Mouse (Mus musculus) spleen, adult 12 weeks (tissue): Measurements from ENCODE around the gene Napepld.
"Not testable (repeated sequence)": the region's sequence is repeated elsewhere in the genome, so short reads cannot be mapped to it uniquely, and the experiment has no call there.

Experiments used
- DNase-seq: peaks from one replicate; pipeline ENCODE4 v3.0.0; 2022; ENCODE audit warnings: low spot score

Gene Napepld

GRCm38 (mm10) chr5:21667191-21668137, 33.7 kb downstream of the Napepld start:
- no peak for DNase-seq

GRCm38 (mm10) chr5:21663081-21663480, 38.1 kb downstream of the Napepld start:
- no peak for DNase-seq

DNA sequence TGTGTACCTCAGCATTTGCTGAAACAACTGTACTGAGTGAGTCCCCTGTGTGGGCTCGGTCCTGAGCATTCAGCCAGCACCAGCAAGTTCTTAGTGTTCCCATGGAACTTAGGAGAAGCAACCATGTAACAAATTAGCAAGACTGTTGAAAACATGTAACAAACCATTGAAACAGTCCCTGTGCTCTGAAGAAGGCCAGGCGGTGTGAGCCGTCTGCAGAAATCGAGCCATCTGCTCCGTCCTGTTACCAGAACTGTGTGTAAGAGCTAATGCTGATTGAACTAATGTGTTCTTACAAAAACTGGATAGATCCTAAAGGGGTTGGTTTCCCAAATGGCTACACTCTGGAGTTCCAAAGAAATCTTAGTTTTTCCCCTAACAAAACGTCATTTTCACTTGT, 40.3 kb downstream of the Napepld start:
- DNase-seq = no peak

DNA sequence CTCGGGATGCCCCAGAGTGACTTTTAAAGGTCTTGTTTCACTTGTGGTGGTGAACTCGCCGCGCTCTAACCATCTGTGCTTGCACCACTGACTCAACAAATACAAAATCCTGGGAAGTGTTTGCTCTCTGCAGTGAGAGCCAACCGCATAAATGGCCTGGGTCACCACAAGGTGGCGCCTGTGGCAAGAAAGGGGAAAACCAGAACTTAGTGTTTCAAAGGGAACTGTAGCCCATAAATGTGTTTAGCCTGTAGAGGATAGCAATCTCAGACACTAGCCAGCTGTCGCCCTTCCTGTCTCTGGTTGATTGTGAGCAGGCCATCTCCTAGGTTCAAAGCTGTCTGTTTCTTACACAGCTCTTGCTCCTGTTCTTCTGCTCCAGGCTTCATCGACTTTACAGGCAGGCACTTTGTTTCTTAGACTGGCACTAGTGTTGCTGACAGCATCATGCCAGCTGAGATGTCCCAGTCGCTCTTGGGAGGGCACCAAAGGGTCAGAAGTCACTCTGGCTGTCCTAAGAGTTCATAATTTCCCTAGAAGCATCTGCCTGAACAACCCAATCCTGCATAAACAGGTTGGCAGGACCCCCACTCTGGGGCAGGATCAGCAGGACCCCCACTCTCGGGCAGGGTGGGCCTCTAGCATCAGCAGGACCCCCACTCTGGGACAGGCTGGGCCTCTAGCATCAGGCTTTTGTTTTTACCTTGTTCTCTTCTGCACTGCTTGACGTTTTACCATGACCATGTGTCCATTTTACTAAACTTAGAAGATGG, 42.4 kb downstream of the Napepld start:
- peak; percentile 45 for DNase-seq

DNA sequence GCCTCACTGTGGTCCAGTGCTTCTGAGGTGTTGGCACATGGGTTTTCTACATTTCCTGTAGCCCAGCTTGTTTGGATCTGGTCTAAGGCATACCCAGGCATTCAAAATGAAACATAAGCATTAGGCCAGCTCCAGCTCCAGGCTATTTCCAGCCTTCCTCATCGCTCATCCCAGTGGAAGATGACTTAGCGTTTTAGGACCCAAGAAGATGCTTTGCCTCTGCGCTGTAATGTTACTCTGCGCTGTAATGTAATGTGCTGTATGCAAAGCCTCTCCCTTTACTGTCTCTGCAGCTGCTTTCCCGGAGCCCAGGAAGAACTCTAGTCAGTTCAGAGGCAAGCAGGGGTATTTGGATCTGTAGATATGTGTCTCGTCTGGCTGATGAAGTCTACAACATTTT, 43.2 kb downstream of the Napepld start:
- no peak for DNase-seq

- DNase-seq = no peak
Measured at GRCm38 (mm10) chr5:21656912-21657311, 44.3 kb downstream of the Napepld start.

GRCm38 (mm10) chr5:21651885-21652612, 49.1 kb downstream of the Napepld start:
- DNase-seq = no peak

GRCm38 (mm10) chr5:21650736-21651135, 50.5 kb downstream of the Napepld start:
- DNase-seq = no peak

DNA sequence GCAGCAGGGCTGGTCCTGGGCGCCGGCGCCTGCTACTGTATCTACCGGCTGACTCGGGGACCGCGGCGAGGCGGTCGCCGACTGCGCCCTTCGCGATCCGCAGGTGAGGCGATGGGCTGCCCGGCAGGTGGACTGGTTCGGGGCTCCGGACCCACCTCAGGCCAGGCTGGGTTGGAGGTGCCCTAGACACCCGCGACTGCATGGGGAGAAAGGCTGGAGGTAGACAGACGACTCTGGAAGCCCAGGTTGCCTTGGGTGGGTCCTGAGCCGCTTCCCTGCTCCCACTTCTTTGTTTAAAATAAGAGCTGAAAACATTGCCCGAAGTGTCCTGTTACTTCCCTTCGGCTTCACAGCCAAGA, 55.1 kb downstream of the Napepld start:
- DNase-seq = no peak

DNA sequence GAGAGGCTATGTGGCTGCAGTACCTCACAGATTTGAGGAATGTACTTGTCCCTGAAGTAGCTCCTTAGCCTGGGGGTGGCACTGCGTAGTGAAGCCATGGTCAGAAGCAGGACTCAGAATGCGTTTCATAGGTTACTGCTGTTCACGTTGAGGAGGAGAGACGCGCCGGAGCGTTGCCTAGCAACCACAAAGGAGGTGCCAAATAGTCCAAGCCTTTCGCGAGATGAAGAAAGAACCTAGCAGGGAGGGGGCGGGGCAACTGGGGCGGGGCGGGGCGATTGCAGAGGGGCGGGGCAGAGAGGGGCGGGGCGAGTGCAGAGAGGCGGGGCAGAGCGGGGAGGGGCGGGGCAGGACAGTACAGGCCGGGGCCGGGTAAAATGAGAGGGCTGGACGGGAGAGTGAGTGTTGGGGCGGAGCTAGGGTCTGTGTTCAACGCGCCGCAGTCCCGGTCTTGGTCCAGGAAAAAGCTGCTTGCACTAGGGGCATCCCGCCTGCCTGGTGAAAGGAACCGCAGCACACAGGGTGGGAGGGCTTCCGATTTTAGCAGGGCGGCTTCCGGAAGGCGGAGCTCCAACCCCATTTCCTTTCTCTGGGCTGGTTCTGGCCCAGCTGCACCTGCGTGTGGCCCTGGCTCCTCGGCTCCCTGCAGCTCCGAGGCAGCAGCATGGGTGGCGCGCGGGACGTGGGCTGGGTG, 55.6 kb downstream of the Napepld start, which contains the start of the genes Fbxl13 and Armc10:
Gene Fbxl13, minus strand, starts transcription at position 196 of the 694 bp plus-strand sequence.
Gene Armc10, plus strand, starts transcription at position 375 of the 694 bp plus-strand sequence.
- peak; percentile 71 for DNase-seq

DNA sequence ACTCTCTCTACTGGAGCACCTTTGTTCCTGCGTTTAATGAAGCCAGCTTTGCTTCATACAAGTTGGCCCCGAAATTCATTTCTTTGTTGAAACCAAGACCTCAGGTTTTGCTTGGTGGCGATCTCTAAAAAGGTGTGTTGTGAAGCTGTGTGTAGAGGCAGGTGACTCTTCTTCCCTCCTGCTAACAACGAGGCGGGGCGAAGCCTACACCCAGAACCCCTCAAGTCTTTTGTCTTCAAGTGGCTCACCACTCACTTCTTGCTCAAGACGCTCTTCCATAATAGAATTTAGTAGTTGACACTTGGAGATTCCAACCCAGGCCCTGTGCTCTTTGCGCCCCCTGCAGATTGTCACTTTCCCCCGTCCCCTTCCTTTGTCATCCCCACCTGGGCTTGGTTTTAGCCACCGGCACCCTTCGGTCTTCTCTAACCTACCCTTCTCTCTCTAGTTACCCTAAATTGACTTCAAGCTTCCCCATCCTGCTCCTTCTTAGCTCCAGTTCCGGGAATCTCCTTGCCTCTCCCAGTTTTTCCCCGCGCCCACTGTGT, 56.2 kb downstream of the Napepld start:
- no peak for DNase-seq

GRCm38 (mm10) chr5:21643606-21644005, 57.6 kb downstream of the Napepld start:
- DNase-seq = no peak

DNA sequence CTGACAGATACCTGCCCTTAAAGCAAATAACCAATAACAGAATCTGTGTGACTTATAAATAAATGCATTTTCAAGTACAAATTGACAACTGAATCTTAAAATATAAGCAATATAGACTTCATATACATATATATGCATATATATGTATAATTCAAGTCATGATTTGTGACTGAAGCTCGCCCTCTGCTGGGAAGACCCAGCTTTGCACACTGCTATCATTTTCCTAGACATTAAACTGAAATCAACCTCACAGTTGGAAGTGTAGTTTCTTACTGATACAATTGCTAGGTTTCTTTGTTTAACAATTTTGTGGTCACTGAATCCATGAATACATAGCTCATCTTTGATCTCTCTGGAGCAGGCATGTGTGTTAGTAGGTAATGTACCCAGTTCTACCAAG, 60.2 kb downstream of the Napepld start:
- DNase-seq = peak; percentile 18

- no peak for DNase-seq
Measured at GRCm38 (mm10) chr5:21625916-21626315, 75.3 kb downstream of the Napepld start.

GRCm38 (mm10) chr5:21616450-21617009, 84.7 kb downstream of the Napepld start:
- DNase-seq = no peak

- not testable (repeated sequence) for DNase-seq
Measured at GRCm38 (mm10) chr5:21614299-21614698, 86.9 kb downstream of the Napepld start.
